Mouse (Mus musculus): ENCODE data around the gene Sh3rf1. TPM values are rescaled to one million over a fixed set of nuclear protein-coding genes. Genes with fewer than 3 reads are reported as not detected.
A peak's percentile ranks its signal among the peaks of the same experiment; 100 is the strongest.

The Sh3rf1 gene
- total and polyA plus RNA-seq, 2 experiments from 2014 or later: 17.9 to 31.3 TPM

- H3K9me3 ChIP-seq (ENCODE audit: low read length): no peaks in the 10 kb centered on the region
- H3K4me1 ChIP-seq (ENCODE audit: insufficient read depth, low read length): no peaks in the 10 kb centered on the region
- H3K27ac ChIP-seq: 0 out of 2 replicates have a peak overlapping the region, but pooled peaks have one; percentile 4
- no peak for DNase-seq (ENCODE audit: low spot score)
- H3K4me3 ChIP-seq (ENCODE audit: low read length): no peak overlapping the region
- no peaks in the 10 kb centered on the region for H3K27me3 ChIP-seq (ENCODE audit: insufficient read depth, low read length)
- WGBS: 47% methylated on average over 11 of the region's 11 CpGs
- no peak overlapping the region for H3K4me2 ChIP-seq (ENCODE audit: low read depth, low read length)
- no peak overlapping the region for H3K9ac ChIP-seq (replicated peaks; ENCODE audit: low read length)
- H3K36me3 ChIP-seq (ENCODE audit: insufficient read depth, low read length): peaks cover 2% of the 10 kb centered on the region; the same call in 1 of the 2 replicates
- TF ChIP-seq CTCF (IDR thresholded peaks at IDR 0.05; ENCODE audit: low read depth): no peak
- peak; percentile 56 for ATAC-seq
These were observed 155.4 kb downstream of the Sh3rf1 start for GRCm38 (mm10) chr8:61378847-61379698.

DNA sequence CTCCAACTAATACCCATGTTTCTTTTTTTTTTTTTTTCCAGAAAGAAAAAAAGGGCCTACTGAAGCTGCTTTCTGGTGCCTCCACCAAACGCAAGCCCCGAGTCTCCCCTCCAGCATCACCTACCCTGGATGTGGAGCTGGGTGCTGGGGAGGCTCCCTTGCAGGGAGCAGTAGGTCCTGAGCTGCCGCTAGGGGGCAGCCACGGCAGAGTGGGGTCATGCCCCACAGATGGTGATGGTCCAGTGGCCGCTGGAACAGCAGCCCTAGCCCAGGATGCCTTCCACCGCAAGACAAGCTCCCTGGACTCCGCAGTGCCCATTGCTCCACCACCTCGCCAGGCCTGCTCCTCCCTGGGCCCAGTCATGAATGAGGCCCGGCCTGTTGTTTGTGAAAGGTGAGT, 160.9 kb downstream of the Sh3rf1 start:
- Histone ChIP-seq H3K27me3 (ENCODE audit: insufficient read depth, low read length) (no peaks in the 10 kb centered on the region), H3K27ac (no peak overlapping the region), H3K4me2 (ENCODE audit: low read depth, low read length) (no peak overlapping the region), H3K9ac (replicated peaks; ENCODE audit: low read length) (no peak overlapping the region), H3K9me3 (ENCODE audit: low read length) (no peaks in the 10 kb centered on the region), H3K4me3 (ENCODE audit: low read length) (no peak overlapping the region), H3K36me3 (ENCODE audit: insufficient read depth, low read length) (peaks cover 6% of the 10 kb centered on the region; the same call in 1 of the 2 replicates), H3K4me1 (ENCODE audit: insufficient read depth, low read length) (peaks cover 12% of the 10 kb centered on the region; the same call in 1 of the 2 replicates)
- ATAC-seq (no peak), DNase-seq (ENCODE audit: low spot score) (no peak)
- peak; percentile 40 for TF ChIP-seq CTCF (IDR thresholded peaks at IDR 0.05; ENCODE audit: low read depth)
- 82% methylated on average over 9 of the region's 9 CpGs for WGBS

DNA sequence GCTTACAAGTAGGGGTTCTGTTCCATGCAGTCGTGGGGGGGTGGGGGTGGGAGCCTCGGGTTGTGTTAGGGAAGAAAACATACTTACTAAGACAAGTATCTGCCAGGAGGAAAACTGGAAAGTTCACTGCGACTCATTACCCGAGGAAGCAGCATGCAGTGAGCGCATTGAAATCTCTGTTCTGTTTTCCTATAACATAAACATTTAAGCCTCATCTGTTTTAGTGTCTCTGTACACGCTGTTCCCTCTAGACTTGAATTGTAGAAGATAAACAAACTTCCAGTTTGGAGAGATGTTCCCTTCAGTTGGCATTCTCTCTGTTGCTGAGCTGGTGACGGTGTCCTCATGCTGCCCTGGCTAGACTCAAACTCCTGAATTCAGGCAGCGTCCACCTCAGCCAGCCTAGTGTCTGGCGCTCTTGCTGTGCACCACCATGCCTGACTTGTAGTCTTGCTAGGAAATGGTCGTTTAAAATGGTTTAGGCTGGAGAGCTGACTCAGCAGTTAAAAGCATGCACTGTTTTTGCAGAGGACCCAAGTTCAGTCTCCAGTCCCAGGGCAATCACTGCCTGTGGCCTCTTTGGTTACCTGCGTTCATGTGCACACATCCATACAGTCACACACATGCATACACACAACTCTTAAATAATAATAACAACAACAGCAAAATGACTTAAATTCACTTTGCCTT, 162.0 kb downstream of the Sh3rf1 start:
- Histone ChIP-seq H3K4me2 (ENCODE audit: low read depth, low read length) (no peak overlapping the region), H3K9ac (replicated peaks; ENCODE audit: low read length) (no peak overlapping the region), H3K4me3 (ENCODE audit: low read length) (no peak overlapping the region), H3K4me1 (ENCODE audit: insufficient read depth, low read length) (peaks cover 12% of the 10 kb centered on the region; the same call in 1 of the 2 replicates), H3K9me3 (ENCODE audit: low read length) (no peaks in the 10 kb centered on the region), H3K27ac (peak overlapping the region; percentile 76), H3K36me3 (ENCODE audit: insufficient read depth, low read length) (peaks cover 6% of the 10 kb centered on the region; the same call in 1 of the 2 replicates), H3K27me3 (ENCODE audit: insufficient read depth, low read length) (no peaks in the 10 kb centered on the region)
- ATAC-seq: no peak
- DNase-seq (ENCODE audit: low spot score): no peak
- no peak for TF ChIP-seq CTCF (IDR thresholded peaks at IDR 0.05; ENCODE audit: low read depth)
- WGBS: 64% methylated on average over 11 of the region's 11 CpGs

GRCm38 (mm10) chr8:61386645-61387044, 163.0 kb downstream of the Sh3rf1 start:
- peak; percentile 85 for DNase-seq (ENCODE audit: low spot score)
- H3K4me2 ChIP-seq (ENCODE audit: low read depth, low read length): no peak overlapping the region

GRCm38 (mm10) chr8:61387501-61387963, 163.9 kb downstream of the Sh3rf1 start:
- DNase-seq (ENCODE audit: low spot score) (peak; percentile 68), ATAC-seq (peak; percentile 24)
- Histone ChIP-seq H3K27ac (peak overlapping the region; percentile 76), H3K4me1 (ENCODE audit: insufficient read depth, low read length) (peaks cover 12% of the 10 kb centered on the region; the same call in 1 of the 2 replicates), H3K27me3 (ENCODE audit: insufficient read depth, low read length) (no peaks in the 10 kb centered on the region), H3K36me3 (ENCODE audit: insufficient read depth, low read length) (peaks cover 6% of the 10 kb centered on the region; the same call in 1 of the 2 replicates), H3K9ac (replicated peaks; ENCODE audit: low read length) (no peak overlapping the region; the same call in 1 of the 2 replicates), H3K4me2 (ENCODE audit: low read depth, low read length) (no peak overlapping the region), H3K9me3 (ENCODE audit: low read length) (no peaks in the 10 kb centered on the region), H3K4me3 (ENCODE audit: low read length) (no peak overlapping the region)
- WGBS: 17% methylated on average over 6 of the region's 6 CpGs
- no peak for TF ChIP-seq CTCF (IDR thresholded peaks at IDR 0.05; ENCODE audit: low read depth)

More at GRCm38 (mm10) chr8:61386645-61387044, 163.0 kb downstream of the Sh3rf1 start:
- 14% methylated on average over 7 of the region's 7 CpGs for WGBS
- H3K4me3 ChIP-seq (ENCODE audit: low read length): no peak overlapping the region
- H3K27me3 ChIP-seq (ENCODE audit: insufficient read depth, low read length): no peaks in the 10 kb centered on the region
- peaks cover 6% of the 10 kb centered on the region; the same call in 1 of the 2 replicates for H3K36me3 ChIP-seq (ENCODE audit: insufficient read depth, low read length)
- TF ChIP-seq CTCF (IDR thresholded peaks at IDR 0.05; ENCODE audit: low read depth): peak; percentile 60
- H3K9me3 ChIP-seq (ENCODE audit: low read length): no peaks in the 10 kb centered on the region
- ATAC-seq: peak; percentile 88
- peak overlapping the region; percentile 76 for H3K27ac ChIP-seq
- peaks cover 12% of the 10 kb centered on the region; the same call in 1 of the 2 replicates for H3K4me1 ChIP-seq (ENCODE audit: insufficient read depth, low read length)
- H3K9ac ChIP-seq (replicated peaks; ENCODE audit: low read length): no peak overlapping the region

- H3K27ac ChIP-seq: no peak overlapping the region
- peaks cover 12% of the 10 kb centered on the region; the same call in 1 of the 2 replicates for H3K4me1 ChIP-seq (ENCODE audit: insufficient read depth, low read length)
- DNase-seq (ENCODE audit: low spot score): no peak
- peaks cover 6% of the 10 kb centered on the region; the same call in 1 of the 2 replicates for H3K36me3 ChIP-seq (ENCODE audit: insufficient read depth, low read length)
- no peak overlapping the region for H3K4me3 ChIP-seq (ENCODE audit: low read length)
- 56% methylated on average over 9 of the region's 9 CpGs for WGBS
- no peak for TF ChIP-seq CTCF (IDR thresholded peaks at IDR 0.05; ENCODE audit: low read depth)
- no peaks in the 10 kb centered on the region for H3K27me3 ChIP-seq (ENCODE audit: insufficient read depth, low read length)
- no peak overlapping the region for H3K9ac ChIP-seq (replicated peaks; ENCODE audit: low read length)
- H3K9me3 ChIP-seq (ENCODE audit: low read length): no peaks in the 10 kb centered on the region
- no peak for ATAC-seq
- no peak overlapping the region for H3K4me2 ChIP-seq (ENCODE audit: low read depth, low read length)
These were observed 164.7 kb downstream of the Sh3rf1 start for GRCm38 (mm10) chr8:61388341-61388740.
